Mouse (Mus musculus) CH12.LX (cell line): ENCODE measurements at regions not wholly inside any gene's neighbourhood (a gene's known extent, or its start where the extent isn't known, plus 50 kb on each side); places are given as distances from the start of the nearest gene placed in this dataset.

Source experiments
- DNase-seq: peaks from one replicate; pipeline ENCODE4 v3.0.0-alpha.2; 2013; ENCODE audit errors: extremely low read depth
- H3K27ac ChIP-seq: 2 replicates; pipeline ENCODE4 v1.5.1; 2012; ENCODE audit warnings: low read depth, mild to moderate bottlenecking, control low read depth, moderate library complexity; ENCODE audit not compliant: insufficient read depth
- H3K27me3 ChIP-seq: replicated peaks from 2 replicates; pipeline ENCODE3; 2012; ENCODE audit warnings: inconsistent platforms
- H3K36me3 ChIP-seq, 2 experiments: replicated peaks in 1 of 2; 2 replicates each; pipeline versions ENCODE3 to v1.6.1; 2012; ENCODE audit warnings: inconsistent platforms in 1 of 2, low read length in 1 of 2, mild to moderate bottlenecking in 1 of 2, mixed read lengths in 1 of 2, moderate library complexity in 1 of 2; ENCODE audit not compliant: control insufficient read depth in 1 of 2, insufficient read depth in 1 of 2
- H3K4me1 ChIP-seq, 2 experiments: 2 replicates each; pipeline ENCODE4 v1.6.1; 2012; ENCODE audit warnings: inconsistent platforms in 1 of 2, moderate library complexity in 1 of 2; ENCODE audit not compliant: insufficient read depth in 2 of 2, control insufficient read depth in 1 of 2
- H3K4me2 ChIP-seq: 2 replicates; pipeline ENCODE4 v1.6.1; 2012; ENCODE audit warnings: low read depth, mild to moderate bottlenecking, control low read depth; ENCODE audit not compliant: poor library complexity, insufficient read depth, severe bottlenecking
- H3K4me3 ChIP-seq, 3 experiments: fragments of 150-350 bp in 1 of 3; sonication (generic) in 1 of 3; replicated peaks in 1 of 3; 2 replicates each; pipeline versions ENCODE3 to v1.5.1; 2011 to 2012; ENCODE audit warnings: low read depth in 2 of 3, low read length in 2 of 3, mild to moderate bottlenecking in 2 of 3, moderate library complexity in 2 of 3, control low read depth in 1 of 3, improper control_type of control experiment in 1 of 3, inconsistent platforms in 1 of 3, mixed read lengths in 1 of 3; ENCODE audit not compliant: poor library complexity in 1 of 3
- H3K79me2 ChIP-seq: replicated peaks from 2 replicates; pipeline ENCODE4 v1.6.1; 2012; ENCODE audit warnings: mild to moderate bottlenecking, moderate library complexity; ENCODE audit not compliant: control insufficient read depth, poor library complexity, insufficient read depth, severe bottlenecking; ENCODE audit errors: extremely low read depth
- H3K9ac ChIP-seq: 2 replicates; pipeline ENCODE4 v1.6.1; 2012; ENCODE audit warnings: low read depth, mild to moderate bottlenecking, control low read depth, moderate library complexity; ENCODE audit not compliant: insufficient read depth
- H3K9me3 ChIP-seq: replicated peaks from 2 replicates; pipeline ENCODE3; 2012; ENCODE audit warnings: low read length, inconsistent platforms, mixed read lengths
- BHLHE40 ChIP-seq: IDR thresholded peaks from 2 replicates; pipeline ENCODE4 v1.6.1; 2011; ENCODE audit warnings: mild to moderate bottlenecking, low read depth, low read length, improper control_type of control experiment
- CHD1 ChIP-seq: IDR thresholded peaks from 2 replicates; pipeline ENCODE4 v1.6.1; 2012; ENCODE audit warnings: low read depth, low read length, improper control_type of control experiment, inconsistent platforms
- CTCF ChIP-seq, 2 experiments: IDR thresholded peaks in 1 of 2; conservative IDR thresholded peaks in 1 of 2; 2 replicates each; pipeline ENCODE4 v1.5.1; 2011 to 2012; ENCODE audit warnings: low read depth in 2 of 2, low read length in 2 of 2, improper control_type of control experiment in 1 of 2, inconsistent platforms in 1 of 2, mild to moderate bottlenecking in 1 of 2, moderate library complexity in 1 of 2
- ELF1 ChIP-seq: IDR thresholded peaks from 2 replicates; pipeline ENCODE4 v1.6.1; 2014; ENCODE audit warnings: low read depth, mild to moderate bottlenecking, inconsistent platforms, low read length, improper control_type of control experiment
- ETS1 ChIP-seq: conservative IDR thresholded peaks from 2 replicates; pipeline ENCODE4 v1.6.1; 2012; ENCODE audit warnings: low read depth, mild to moderate bottlenecking, inconsistent platforms, low read length, improper control_type of control experiment, moderate library complexity
- GABPA ChIP-seq: IDR thresholded peaks from 2 replicates; pipeline ENCODE4 v1.6.1; 2012; ENCODE audit warnings: low read depth, low read length, improper control_type of control experiment, inconsistent platforms; ENCODE audit not compliant: insufficient replicate concordance
- IRF4 ChIP-seq: IDR thresholded peaks from 2 replicates; pipeline ENCODE4 v1.6.1; 2014; ENCODE audit warnings: low read depth, mild to moderate bottlenecking, inconsistent platforms, low read length, improper control_type of control experiment
- JUN ChIP-seq: IDR thresholded peaks from 2 replicates; pipeline ENCODE4 v1.6.1; 2011; ENCODE audit warnings: low read depth, mild to moderate bottlenecking, low read length, improper control_type of control experiment, moderate library complexity; ENCODE audit not compliant: insufficient read depth
- MAX ChIP-seq: IDR thresholded peaks from 2 replicates; pipeline ENCODE4 v1.6.1; 2011; ENCODE audit warnings: low read length, improper control_type of control experiment
- MEF2A ChIP-seq: IDR thresholded peaks from 2 replicates; pipeline ENCODE4 v1.6.1; 2014; ENCODE audit warnings: low read depth, mild to moderate bottlenecking, inconsistent platforms, low read length, improper control_type of control experiment, borderline replicate concordance
- MYC ChIP-seq: IDR thresholded peaks from 2 replicates; pipeline ENCODE4 v1.6.1; 2011; ENCODE audit warnings: low read depth, mild to moderate bottlenecking, improper control_type of control experiment, low read length
- NRF1 ChIP-seq: IDR thresholded peaks from 2 replicates; pipeline ENCODE4 v1.6.1; 2014; ENCODE audit warnings: low read depth, mild to moderate bottlenecking, inconsistent platforms, low read length, improper control_type of control experiment, moderate library complexity
- PAX5 ChIP-seq: IDR thresholded peaks from 2 replicates; pipeline ENCODE4 v1.6.1; 2012; ENCODE audit warnings: low read length, inconsistent platforms, mixed read lengths
- POLR2AphosphoS2 ChIP-seq: IDR thresholded peaks from 2 replicates; pipeline ENCODE4 v1.6.1; 2011; ENCODE audit warnings: low read depth, low read length, improper control_type of control experiment
- RCOR1 ChIP-seq: conservative IDR thresholded peaks from 2 replicates; pipeline ENCODE4 v1.6.1; 2012; ENCODE audit warnings: low read depth, mild to moderate bottlenecking, inconsistent platforms, low read length, improper control_type of control experiment
- TBP ChIP-seq: conservative IDR thresholded peaks from 2 replicates; pipeline ENCODE4 v1.6.1; 2011; ENCODE audit warnings: low read depth, low read length, improper control_type of control experiment
- UBTF ChIP-seq: IDR thresholded peaks from 2 replicates; pipeline ENCODE4 v1.6.1; 2012; ENCODE audit warnings: low read depth, mild to moderate bottlenecking, inconsistent platforms, low read length, improper control_type of control experiment, moderate library complexity
- USF1 ChIP-seq: IDR thresholded peaks from 2 replicates; pipeline ENCODE4 v1.6.1; 2014; ENCODE audit warnings: low read depth, mild to moderate bottlenecking, inconsistent platforms, low read length, improper control_type of control experiment
- USF2 ChIP-seq: conservative IDR thresholded peaks from 2 replicates; pipeline ENCODE4 v1.6.1; 2011; ENCODE audit warnings: low read depth, low read length, improper control_type of control experiment
- ZC3H11A ChIP-seq: IDR thresholded peaks from 2 replicates; pipeline ENCODE4 v1.6.1; 2012; ENCODE audit warnings: low read depth, mild to moderate bottlenecking, inconsistent platforms, low read length, improper control_type of control experiment
- ZKSCAN1 ChIP-seq: IDR thresholded peaks from 2 replicates; pipeline ENCODE4 v1.6.1; 2012; ENCODE audit warnings: low read depth, inconsistent platforms, low read length, improper control_type of control experiment, borderline replicate concordance
- ZNF384 ChIP-seq: IDR thresholded peaks from 2 replicates; pipeline ENCODE4 v1.6.1; 2012; ENCODE audit warnings: low read depth, low read length, improper control_type of control experiment, inconsistent platforms
- dilution Hi-C: fragments of 300-500 bp; cut with MboI; formaldehyde crosslinking; loops from 2 replicates; pipeline ENCODE4 v1.14.3; 2020; ENCODE audit warnings: low sequenced_read_pairs; ENCODE audit not compliant: extremely low pct_unique_long_range_greater_than_20kb, extremely low pct_ligation_motif_present
- in situ Hi-C: fragments of 300-500 bp; cut with MboI; formaldehyde crosslinking; loops from 3 replicates; pipeline ENCODE4 v1.14.3; 2019; ENCODE audit warnings: low sequenced_read_pairs, low pct_ligation_motif_present, low pct_unique_long_range_greater_than_20kb, mixed read lengths

GRCm38 (mm10) chrX:137175774-137176173 is 53.9 kb upstream of the Esx1 start:
- DNase-seq, result no peak
- Histone ChIP-seq H3K27ac (no peak overlapping the region), H3K36me3 (no peaks in the 10 kb centered on the region), H3K4me2 (no peak overlapping the region), H3K9me3 (no peaks in the 10 kb centered on the region), H3K4me1 (no peaks in the 10 kb centered on the region), H3K4me3 (no peak overlapping the region), H3K79me2 (no peaks in the 10 kb centered on the region), H3K9ac (no peak overlapping the region), H3K27me3 (no peaks in the 10 kb centered on the region)
- in situ Hi-C loops (no loop called here), dilution Hi-C loops (no loop called here)
- TF ChIP-seq PAX5 (no peak), GABPA (no peak), JUN (no peak), ZNF384 (no peak), MAX (no peak), BHLHE40 (no peak), USF2 (no peak), ZKSCAN1 (no peak), CHD1 (no peak), ETS1 (no peak), MYC (no peak), RCOR1 (no peak), TBP (no peak), POLR2AphosphoS2 (no peak), IRF4 (no peak)

- DNase-seq, result no peak
- no peaks in the 10 kb centered on the region for H3K36me3 ChIP-seq
- no peaks in the 10 kb centered on the region for H3K4me1 ChIP-seq
- H3K9me3 ChIP-seq, result no peaks in the 10 kb centered on the region
- in situ Hi-C loops (no loop called here), dilution Hi-C loops (no loop called here)
- no peaks in the 10 kb centered on the region for H3K79me2 ChIP-seq
- no peak overlapping the region for H3K4me2 ChIP-seq
- no peaks in the 10 kb centered on the region for H3K27me3 ChIP-seq
- H3K4me3 ChIP-seq, result no peak overlapping the region
- no peak overlapping the region for H3K9ac ChIP-seq
- TF ChIP-seq ZC3H11A (no peak), CHD1 (no peak), TBP (no peak), MEF2A (no peak), NRF1 (no peak), USF1 (no peak), UBTF (no peak), ZKSCAN1 (no peak), ELF1 (no peak), ETS1 (no peak), CTCF (conservative IDR thresholded peaks at IDR 0.05 in 1 of 2, IDR thresholded peaks at IDR 0.05 in 1 of 2; ENCODE audit: low read depth in 2 of 2, low read length in 2 of 2) (no peak)
- H3K27ac ChIP-seq, result no peak overlapping the region
These were observed 51.6 kb upstream of the Esx1 start for GRCm38 (mm10) chrX:137173455-137173854.
